Mouse (Mus musculus) olfactory bulb, adult 2 months (tissue): ENCODE data around the gene Rgsl1.

Experiments used
- CTCF ChIP-seq: fragments of 200-500 bp; IDR thresholded peaks from 2 replicates; pipeline ENCODE4 v1.5.1; 2012; ENCODE audit warnings: low read depth, mild to moderate bottlenecking, low read length, moderate library complexity; ENCODE audit not compliant: insufficient read depth
- POLR2A ChIP-seq: fragments of 200-500 bp; IDR thresholded peaks from 2 replicates; pipeline ENCODE4 v1.6.1; 2012; ENCODE audit warnings: mild to moderate bottlenecking, low read depth, low read length, moderate library complexity; ENCODE audit not compliant: insufficient read depth

DNA sequence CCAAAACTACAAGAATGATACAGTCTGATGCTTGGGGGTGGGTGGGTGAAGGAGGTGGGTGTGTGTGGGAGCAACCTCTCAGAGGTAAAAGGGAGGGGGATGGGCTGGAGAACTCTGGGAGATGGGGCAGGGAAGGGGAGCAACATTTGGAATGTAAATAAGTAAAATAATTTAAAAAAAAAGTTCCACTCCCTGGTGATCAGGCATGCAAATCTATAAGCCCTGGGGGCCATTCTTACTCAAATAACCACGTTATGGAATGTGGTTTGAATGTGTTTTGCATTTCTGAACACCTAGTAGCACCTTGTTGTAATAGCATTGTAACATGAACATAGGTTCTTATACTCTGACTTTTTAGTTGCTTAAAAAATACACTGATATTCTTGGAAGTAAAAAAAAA is 60.6 kb downstream of the Rgsl1 start:
- no peak for TF ChIP-seq CTCF
- no peak for TF ChIP-seq POLR2A
